Mouse (Mus musculus) neural tube, embryonic 15.5 days (tissue): ENCODE results near the gene Bmp5. TPM values are rescaled to one million over a fixed set of nuclear protein-coding genes. Genes with fewer than 3 reads are reported as not detected.

ENCODE experiments used
- ATAC-seq: fragments of 200-750 bp; cut with Nextera tagmentation; 2 replicates; pipeline ENCODE4 v1.8.0; 2017; ENCODE audit warnings: mild to moderate bottlenecking, moderate TSS enrichment, moderate library complexity; ENCODE audit not compliant: low FRiP score
- H3K27ac ChIP-seq: fragments of 300-500 bp; sonication (generic); replicated peaks from 2 replicates; pipeline ENCODE4 v1.5.1; 2015; ENCODE audit warnings: mild to moderate bottlenecking, inconsistent platforms
- H3K27me3 ChIP-seq: fragments of 300-500 bp; sonication (generic); replicated peaks from 2 replicates; pipeline ENCODE4 v1.6.1; 2015; ENCODE audit warnings: inconsistent platforms
- H3K36me3 ChIP-seq: fragments of 300-500 bp; sonication (generic); 2 replicates; pipeline ENCODE4 v1.6.1; 2015; ENCODE audit warnings: inconsistent platforms
- H3K4me1 ChIP-seq: fragments of 300-500 bp; sonication (generic); 2 replicates; pipeline ENCODE4 v1.6.1; 2015; ENCODE audit warnings: inconsistent platforms
- H3K4me2 ChIP-seq: fragments of 300-500 bp; sonication (generic); 2 replicates; pipeline ENCODE4 v1.6.1; 2015; ENCODE audit warnings: inconsistent platforms, mild to moderate bottlenecking, moderate library complexity
- H3K4me3 ChIP-seq: fragments of 300-500 bp; sonication (generic); replicated peaks from 2 replicates; pipeline ENCODE4 v1.5.1; 2015; ENCODE audit warnings: mild to moderate bottlenecking, inconsistent platforms
- H3K9ac ChIP-seq: fragments of 300-500 bp; sonication (generic); replicated peaks from 2 replicates; pipeline ENCODE4 v1.6.1; 2015; ENCODE audit warnings: mild to moderate bottlenecking, inconsistent platforms
- H3K9me3 ChIP-seq: fragments of 300-500 bp; sonication (generic); replicated peaks from 2 replicates; pipeline ENCODE4 v1.6.1; 2016; ENCODE audit warnings: inconsistent platforms
- WGBS: fragments of 180-500 bp; shearing (Covaris S2); methylation state at CpG from one replicate; pipeline ENCODE4 v1.1.7; 2015; ENCODE audit warnings: mixed read lengths; 5-methylcytosine and 5-hydroxymethylcytosine counted together
- polyA plus RNA-seq: library from polyadenylated mRNA; unstranded; fragments of >200 nt; fragmentation: Nextera tagmentation; extraction: Ambion mirVana; gene quantifications from 2 replicates; pipeline ENCODE4 v1.2.1, GENCODE M21; 2015

Bmp5 gene
- polyA plus RNA-seq, 1 experiment from 2014 or later: 2.7 TPM

DNA sequence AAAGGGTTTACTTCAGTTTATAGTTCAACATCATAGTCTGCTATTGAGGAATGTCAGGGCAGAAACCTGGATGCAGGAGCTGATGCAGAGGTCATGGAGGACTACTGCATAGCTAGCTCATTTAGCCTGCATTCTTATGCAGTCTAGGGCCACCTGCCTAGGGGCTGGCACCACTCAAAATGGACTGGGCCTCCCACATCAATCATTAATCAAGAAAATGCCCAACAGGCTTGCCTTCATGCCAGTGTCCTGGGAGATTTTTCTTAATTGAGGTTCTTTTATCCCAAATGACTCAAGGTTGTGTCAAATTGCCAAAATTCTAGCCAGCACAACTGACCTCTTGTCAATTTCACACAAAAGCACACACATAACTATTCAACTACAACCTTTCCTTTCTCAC is 70.8 kb downstream of the Bmp5 start:
- no peak overlapping the region for H3K27ac ChIP-seq
- no peaks in the 10 kb centered on the region for H3K4me1 ChIP-seq
- no peaks in the 10 kb centered on the region for H3K27me3 ChIP-seq
- H3K9me3 ChIP-seq: no peaks in the 10 kb centered on the region
- no peak overlapping the region for H3K4me3 ChIP-seq
- no peak overlapping the region for H3K9ac ChIP-seq
- no peaks in the 10 kb centered on the region for H3K36me3 ChIP-seq
- H3K4me2 ChIP-seq: no peak overlapping the region
- no peak for ATAC-seq

DNA sequence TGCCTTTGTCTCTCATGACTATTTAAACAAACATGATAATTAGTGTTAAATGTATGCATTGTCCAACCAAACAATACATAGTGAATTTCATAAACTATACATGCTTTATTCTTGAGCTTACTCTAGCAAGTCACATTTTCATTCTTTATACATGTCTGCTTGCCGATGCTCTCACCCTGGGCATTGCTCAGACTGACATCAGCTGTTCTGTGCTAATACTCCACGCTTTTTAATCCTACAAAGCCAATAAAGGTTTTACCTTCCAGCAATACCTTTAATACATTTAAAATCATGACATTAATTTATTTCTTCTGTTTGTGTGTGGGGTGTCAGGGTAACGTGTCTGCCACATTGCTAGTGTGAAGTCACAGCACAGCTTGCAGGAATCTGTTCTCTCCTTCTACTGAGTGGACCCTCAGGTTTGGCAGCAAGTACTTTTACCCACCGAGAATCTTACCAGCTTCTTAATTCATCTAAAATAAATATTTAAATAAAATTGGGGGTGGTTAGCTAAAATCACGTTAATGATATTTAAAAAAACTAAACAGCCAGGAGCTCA is 75.6 kb downstream of the Bmp5 start:
- Histone ChIP-seq H3K4me3 (no peak overlapping the region), H3K9me3 (no peaks in the 10 kb centered on the region), H3K36me3 (no peaks in the 10 kb centered on the region), H3K4me1 (no peaks in the 10 kb centered on the region), H3K27ac (no peak overlapping the region), H3K27me3 (no peaks in the 10 kb centered on the region), H3K9ac (no peak overlapping the region), H3K4me2 (no peak overlapping the region)
- WGBS: 58% methylated on average over 5 of the region's 5 CpGs
- ATAC-seq: no peak

DNA sequence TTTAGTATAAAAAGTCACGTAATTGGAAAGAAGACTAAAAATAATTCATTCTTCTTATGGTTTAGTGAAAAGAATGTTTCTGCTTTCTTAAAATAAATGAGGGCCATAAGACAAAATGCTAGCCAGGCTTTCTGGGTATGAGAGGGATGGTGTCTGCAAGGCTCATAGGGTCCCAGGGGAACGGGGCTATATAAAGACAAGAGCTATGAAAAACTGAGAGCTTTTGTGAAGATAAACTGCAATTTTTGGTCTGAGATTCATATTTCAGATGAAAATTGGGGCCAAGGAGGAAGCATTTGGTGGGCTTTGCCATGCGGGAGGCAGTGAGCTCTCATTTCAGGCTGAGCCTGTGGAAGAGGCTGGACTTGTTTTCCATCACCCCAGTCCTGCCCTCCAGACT is 83.0 kb downstream of the Bmp5 start:
- Histone ChIP-seq H3K27me3 (no peaks in the 10 kb centered on the region), H3K9ac (no peak overlapping the region), H3K4me3 (no peak overlapping the region), H3K9me3 (no peaks in the 10 kb centered on the region), H3K4me1 (no peaks in the 10 kb centered on the region), H3K4me2 (no peak overlapping the region), H3K27ac (no peak overlapping the region), H3K36me3 (no peaks in the 10 kb centered on the region)
- WGBS: 92% methylated on average over 3 of the region's 3 CpGs
- ATAC-seq: no peak

DNA sequence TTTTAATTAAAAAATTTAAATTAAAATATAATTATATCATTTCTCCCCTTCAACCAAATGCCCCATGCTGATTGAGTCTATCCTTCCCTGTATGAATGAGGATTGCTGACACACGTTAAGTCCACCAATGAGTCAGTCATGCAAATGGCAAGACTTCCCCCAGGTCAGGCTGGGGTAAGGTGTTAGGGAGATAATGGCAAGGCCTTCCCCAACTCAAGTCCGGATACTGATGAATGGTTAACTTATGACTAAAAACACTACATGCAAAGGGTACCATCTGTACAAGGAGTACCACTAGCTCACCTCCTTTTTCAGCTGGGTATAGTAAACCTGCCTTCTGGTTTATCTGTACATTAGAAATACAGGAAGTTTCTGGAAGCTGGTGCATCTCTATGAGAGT is 83.8 kb downstream of the Bmp5 start:
- Histone ChIP-seq H3K36me3 (no peaks in the 10 kb centered on the region), H3K27ac (no peak overlapping the region), H3K9me3 (no peaks in the 10 kb centered on the region), H3K27me3 (no peaks in the 10 kb centered on the region), H3K4me2 (no peak overlapping the region), H3K4me3 (no peak overlapping the region), H3K9ac (no peak overlapping the region), H3K4me1 (no peaks in the 10 kb centered on the region)
- 80% methylated on average over 2 of the region's 2 CpGs for WGBS
- ATAC-seq: no peak

DNA sequence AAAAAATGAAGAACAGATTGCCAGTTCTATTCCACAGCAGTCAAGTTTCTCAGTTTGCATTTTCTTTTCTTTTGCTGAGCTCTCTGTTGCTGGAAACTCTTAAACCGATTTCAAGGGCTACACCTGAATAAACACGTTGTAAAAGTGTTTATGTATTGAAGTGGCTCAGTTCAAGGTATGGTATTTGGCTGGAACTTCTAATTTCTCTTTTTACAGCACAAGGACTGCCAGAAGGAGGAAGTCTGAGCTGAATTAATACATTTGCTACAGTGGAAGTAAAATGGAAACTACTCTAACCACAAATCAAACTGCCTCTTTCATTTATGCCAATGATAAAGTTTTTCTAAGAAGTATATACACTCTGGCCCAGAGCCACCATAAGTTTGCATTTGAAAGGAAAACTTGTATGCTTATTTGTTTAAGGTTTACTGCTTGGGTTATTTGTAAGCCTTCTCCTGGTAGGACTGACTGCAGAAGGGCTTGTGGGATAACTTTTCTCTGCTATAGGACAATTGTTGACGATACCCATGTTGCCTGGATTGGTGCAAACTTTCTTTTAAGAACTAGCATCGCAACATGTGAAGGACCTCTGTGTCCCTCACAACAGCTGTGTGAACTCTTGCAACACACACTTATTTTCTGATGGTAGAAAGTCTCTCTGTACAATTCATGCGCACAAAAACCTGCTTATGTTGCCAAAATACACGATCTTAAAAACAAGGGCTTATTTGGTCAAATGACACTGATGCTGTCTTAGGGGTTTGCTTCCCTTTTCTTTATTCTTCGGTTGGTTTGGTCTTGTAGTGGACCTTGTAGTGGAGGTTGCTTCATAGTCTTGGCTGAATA is 95.4 kb downstream of the Bmp5 start:
- H3K27ac ChIP-seq: no peak overlapping the region
- WGBS: 80% methylated on average over 7 of the region's 7 CpGs
- no peak for ATAC-seq
- no peaks in the 10 kb centered on the region for H3K4me1 ChIP-seq
- H3K36me3 ChIP-seq: no peaks in the 10 kb centered on the region
- H3K4me2 ChIP-seq: no peak overlapping the region
- no peaks in the 10 kb centered on the region for H3K27me3 ChIP-seq
- H3K4me3 ChIP-seq: no peak overlapping the region
- H3K9ac ChIP-seq: no peak overlapping the region
- H3K9me3 ChIP-seq: no peaks in the 10 kb centered on the region

DNA sequence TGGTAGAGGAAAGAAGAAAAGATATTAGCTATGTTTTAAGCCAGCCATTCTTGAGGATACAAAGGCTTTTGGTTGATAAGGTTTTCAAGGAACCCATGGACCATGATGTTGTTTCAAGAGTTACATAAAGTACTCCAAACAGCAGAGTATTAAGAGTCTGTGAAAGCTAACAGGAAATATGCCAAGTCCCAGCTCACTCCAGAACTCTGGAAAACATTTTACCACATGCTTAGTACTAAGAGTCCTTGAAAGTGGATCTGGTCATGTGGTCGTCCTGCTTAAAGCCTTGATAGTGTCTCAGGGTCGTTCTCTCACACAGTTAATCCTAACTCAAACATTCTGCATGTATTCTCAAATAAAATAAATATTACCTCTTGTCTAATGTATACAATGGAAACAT is 101.2 kb downstream of the Bmp5 start:
- no peaks in the 10 kb centered on the region for H3K4me1 ChIP-seq
- no peaks in the 10 kb centered on the region for H3K36me3 ChIP-seq
- H3K9me3 ChIP-seq: no peaks in the 10 kb centered on the region
- no peaks in the 10 kb centered on the region for H3K27me3 ChIP-seq
- WGBS: 79% methylated on average over 2 of the region's 2 CpGs
- no peak overlapping the region for H3K27ac ChIP-seq
- H3K4me3 ChIP-seq: no peak overlapping the region
- no peak overlapping the region for H3K9ac ChIP-seq
- H3K4me2 ChIP-seq: no peak overlapping the region
- ATAC-seq: no peak

DNA sequence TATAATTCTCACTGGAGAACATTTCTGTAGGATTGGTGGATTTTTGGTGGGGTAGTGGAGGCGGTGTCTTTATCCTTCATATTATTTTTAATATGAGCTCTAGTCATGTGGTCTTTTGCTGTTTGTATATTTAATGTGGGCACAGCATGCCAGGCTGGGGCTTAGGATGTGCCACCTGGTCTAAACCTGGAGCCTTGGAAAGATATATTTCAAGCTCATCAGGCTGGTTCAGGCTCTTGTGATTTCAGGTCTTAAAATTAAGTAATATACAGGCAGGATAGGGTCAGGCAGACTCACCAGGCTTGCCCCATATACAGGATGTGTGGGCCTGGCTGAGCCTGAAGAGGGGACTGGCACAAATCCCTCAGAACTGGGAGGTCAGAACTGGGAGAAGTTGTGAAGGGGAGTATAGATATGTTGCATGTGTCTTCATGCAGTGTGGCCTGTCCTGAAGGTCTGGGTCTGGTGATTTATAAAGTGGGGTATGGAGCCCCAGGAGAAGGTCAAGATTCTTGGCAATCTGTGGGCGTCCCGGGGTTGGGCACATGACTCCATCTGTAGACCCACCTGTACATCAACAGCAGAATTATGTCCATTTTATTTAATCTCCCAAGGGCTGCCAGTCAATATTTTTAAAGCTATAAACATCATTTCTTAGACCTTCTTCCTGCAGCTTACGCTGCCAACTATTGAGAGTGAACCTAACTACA is 108.5 kb downstream of the Bmp5 start:
- Histone ChIP-seq H3K4me1 (no peaks in the 10 kb centered on the region), H3K27ac (no peak overlapping the region), H3K9ac (no peak overlapping the region), H3K36me3 (no peaks in the 10 kb centered on the region), H3K27me3 (no peaks in the 10 kb centered on the region), H3K4me3 (no peak overlapping the region), H3K4me2 (no peak overlapping the region), H3K9me3 (no peaks in the 10 kb centered on the region)
- ATAC-seq: no peak
- WGBS: 95% methylated on average over 4 of the region's 4 CpGs

DNA sequence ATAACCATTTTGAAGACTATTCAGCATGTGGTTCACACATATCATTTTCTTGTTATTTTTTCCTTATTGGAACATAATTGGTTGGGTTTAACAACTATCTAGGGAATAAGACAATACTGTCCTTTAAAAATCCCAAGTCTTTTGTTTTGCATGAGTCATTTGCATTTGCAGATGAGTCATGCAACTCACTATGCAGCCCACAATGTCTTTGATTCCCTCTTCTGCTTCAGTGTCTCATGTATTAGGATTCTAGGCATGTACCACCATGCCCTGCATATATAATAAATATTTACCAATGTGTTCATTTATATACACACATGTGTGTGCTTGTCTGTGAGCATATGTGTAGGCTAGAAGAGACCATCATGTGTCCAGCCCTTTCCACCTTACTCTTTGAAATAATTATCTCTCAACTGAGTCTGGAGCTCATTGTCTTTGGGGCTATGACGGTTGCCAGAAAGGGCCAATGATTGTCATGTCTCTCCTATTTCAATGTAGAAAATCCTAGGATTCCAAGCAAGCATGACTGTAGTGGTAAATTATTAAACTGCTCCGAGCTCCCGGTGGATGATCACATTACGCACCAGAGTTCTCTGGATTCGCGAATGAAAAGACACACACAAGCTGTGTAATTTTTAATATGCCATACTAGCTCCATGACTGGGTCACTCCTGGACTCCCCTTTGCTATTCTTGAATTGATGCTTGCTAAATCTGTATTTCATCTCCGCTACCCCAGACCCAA is 111.8 kb downstream of the Bmp5 start:
- WGBS: 88% methylated on average over 7 of the region's 7 CpGs
- no peak overlapping the region for H3K27ac ChIP-seq

DNA sequence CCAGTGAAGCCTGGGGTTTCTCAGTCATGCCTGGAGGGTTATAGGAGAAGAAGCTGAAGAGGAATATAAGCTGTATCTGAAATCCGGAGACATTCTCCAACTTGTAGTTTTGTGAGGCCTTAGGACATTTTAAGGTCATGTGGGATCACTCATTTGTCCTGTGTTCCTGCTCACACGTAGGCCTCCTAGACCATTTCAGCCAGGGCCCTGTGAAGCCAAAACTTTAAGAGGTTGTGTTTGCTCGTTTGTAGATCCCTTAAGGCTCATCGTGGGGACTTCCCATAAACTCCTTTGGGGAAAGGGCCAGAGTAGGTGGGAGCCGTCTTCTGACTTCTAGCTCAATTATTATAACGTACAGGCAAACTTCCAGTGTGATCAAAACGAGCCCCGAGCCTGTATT is 121.8 kb downstream of the Bmp5 start:
- Histone ChIP-seq H3K9me3 (no peaks in the 10 kb centered on the region), H3K4me3 (no peak overlapping the region), H3K9ac (no peak overlapping the region), H3K36me3 (no peaks in the 10 kb centered on the region), H3K4me2 (no peak overlapping the region), H3K4me1 (no peaks in the 10 kb centered on the region), H3K27ac (no peak overlapping the region), H3K27me3 (no peaks in the 10 kb centered on the region)
- ATAC-seq: no peak
- WGBS: 79% methylated on average over 8 of the region's 8 CpGs

More for the DNA sequence above, 111.8 kb downstream of the Bmp5 start:
- Histone ChIP-seq H3K4me3 (no peak overlapping the region), H3K27me3 (no peaks in the 10 kb centered on the region), H3K36me3 (no peaks in the 10 kb centered on the region), H3K9me3 (no peaks in the 10 kb centered on the region), H3K4me2 (no peak overlapping the region), H3K9ac (no peak overlapping the region), H3K4me1 (no peaks in the 10 kb centered on the region)
- ATAC-seq: no peak

DNA sequence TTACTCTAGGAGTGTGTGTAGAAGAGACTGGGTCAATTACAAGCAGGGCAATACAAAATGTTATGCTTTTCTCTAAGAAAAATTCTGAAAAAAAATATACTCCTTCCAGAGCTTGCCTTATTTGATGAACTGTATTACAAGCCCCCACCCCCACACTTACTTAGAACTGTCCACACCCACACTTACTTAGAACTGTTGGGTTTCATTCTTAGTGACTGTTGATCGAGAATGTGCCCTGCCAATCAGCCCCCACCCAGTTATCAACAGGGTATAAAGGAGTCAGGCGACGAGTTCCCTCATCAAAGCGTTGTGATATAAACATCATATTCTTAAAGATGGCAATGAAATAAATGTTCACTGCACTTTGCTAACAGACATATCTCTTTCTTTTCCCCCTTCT is 122.9 kb downstream of the Bmp5 start:
- 88% methylated on average over 4 of the region's 4 CpGs for WGBS
- Histone ChIP-seq H3K27me3 (no peaks in the 10 kb centered on the region), H3K9ac (no peak overlapping the region)

DNA sequence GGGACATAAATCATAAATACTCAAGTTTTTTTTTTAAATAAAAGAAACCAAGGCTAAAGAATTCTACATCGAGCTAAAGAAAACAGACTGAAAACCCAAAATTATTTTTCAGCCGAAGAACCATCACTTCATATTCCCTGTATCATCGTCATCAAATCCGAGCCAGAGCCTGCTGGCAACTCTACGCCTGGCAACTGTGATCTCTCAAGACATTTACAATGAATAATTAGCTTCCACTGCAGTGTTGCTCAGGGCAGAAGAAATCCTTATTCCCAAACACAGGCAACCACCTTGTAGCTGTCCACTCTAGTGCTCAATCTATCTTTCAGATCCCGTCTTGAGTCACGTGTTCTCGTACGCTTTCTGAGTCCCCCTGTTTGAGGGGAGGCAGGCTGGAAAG is 126.1 kb downstream of the Bmp5 start:
- WGBS: 77% methylated on average over 9 of the region's 9 CpGs
- H3K4me2 ChIP-seq: no peak overlapping the region
- H3K4me3 ChIP-seq: no peak overlapping the region
- no peak overlapping the region for H3K27ac ChIP-seq
- H3K4me1 ChIP-seq: no peaks in the 10 kb centered on the region
- H3K9me3 ChIP-seq: no peaks in the 10 kb centered on the region
- H3K36me3 ChIP-seq: no peaks in the 10 kb centered on the region
- ATAC-seq: no peak
- no peaks in the 10 kb centered on the region for H3K27me3 ChIP-seq
- no peak overlapping the region for H3K9ac ChIP-seq

More for the DNA sequence above, 122.9 kb downstream of the Bmp5 start:
- no peak overlapping the region for H3K4me2 ChIP-seq
- no peak overlapping the region for H3K4me3 ChIP-seq
- no peaks in the 10 kb centered on the region for H3K4me1 ChIP-seq
- H3K27ac ChIP-seq: no peak overlapping the region
- H3K9me3 ChIP-seq: no peaks in the 10 kb centered on the region
- no peak for ATAC-seq
- no peaks in the 10 kb centered on the region for H3K36me3 ChIP-seq
